Mouse (Mus musculus): ENCODE data around the gene Mrpl24. TPM values are rescaled to one million over a fixed set of nuclear protein-coding genes. Genes with fewer than 3 reads are reported as not detected.
"Not testable (repeated sequence)": the region's sequence is repeated elsewhere in the genome, so short reads cannot be mapped to it uniquely, and the experiment has no call there.

Gene Mrpl24
- 10 to 100 TPM; 73.5 to 80.6 (median 77.1) TPM for total RNA-seq (2022)

DNA sequence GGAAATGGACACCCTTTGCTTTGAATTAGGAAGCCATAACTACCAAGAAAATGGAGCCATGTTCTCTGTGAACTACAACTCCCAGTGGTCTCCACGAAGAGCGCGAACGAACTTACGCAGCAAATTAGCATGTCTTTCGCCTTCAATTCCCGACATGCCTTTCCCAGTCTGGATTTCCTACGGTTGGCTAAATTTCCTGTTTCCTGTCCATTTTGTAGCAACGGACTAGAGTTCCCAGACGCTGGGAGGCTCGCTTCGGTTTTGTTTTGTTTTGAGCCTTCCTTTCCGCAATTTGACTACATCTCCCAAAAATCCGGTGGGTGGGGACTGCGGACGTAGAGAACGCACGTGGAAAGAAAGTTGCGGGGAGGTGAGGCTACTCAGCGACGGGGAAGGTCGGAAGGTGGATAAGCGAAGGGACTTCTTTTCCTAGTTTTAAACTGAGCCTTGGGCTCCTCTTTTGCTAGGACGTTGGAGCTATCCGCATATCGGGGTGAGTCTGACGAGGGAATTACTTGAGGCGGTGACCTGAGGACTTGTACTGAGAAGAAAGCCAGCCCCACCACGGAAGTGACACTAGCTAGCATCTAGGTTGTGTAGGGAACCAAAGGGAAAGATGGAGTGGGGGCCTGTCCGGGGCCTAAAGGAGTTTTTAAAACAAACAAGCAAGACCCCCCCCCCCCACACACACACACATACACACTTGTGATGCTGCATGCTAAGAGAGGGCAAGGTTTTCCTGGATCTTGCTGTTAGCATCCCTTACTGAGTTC lies at the start of gene Mrpl24:
TSS of gene Mrpl24 (plus strand) at position 171 of the 773 bp plus-strand sequence.
- DNase-seq (ENCODE audit: low spot score): peak; percentile 94

DNA sequence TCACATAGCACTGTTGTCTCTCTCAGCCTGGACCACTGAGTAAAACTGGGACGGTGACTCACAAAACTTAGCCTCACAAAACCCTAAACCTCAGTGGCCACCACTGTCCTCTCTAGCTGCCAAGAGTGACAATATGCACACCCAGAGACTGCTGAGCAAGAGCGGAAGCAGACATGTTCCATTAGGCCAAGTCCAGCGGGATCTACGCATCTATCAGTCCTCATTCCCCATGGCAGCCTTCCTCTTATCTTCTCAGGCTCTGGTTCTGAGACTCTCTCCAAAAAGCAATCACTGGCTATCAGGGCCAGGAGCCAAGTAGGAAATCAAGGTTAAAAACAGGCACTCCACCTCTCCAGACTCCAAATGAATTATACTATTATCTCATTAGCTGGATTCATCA lies 41.6 kb upstream of the Mrpl24 start:
- no peak for DNase-seq (ENCODE audit: low spot score)

DNA sequence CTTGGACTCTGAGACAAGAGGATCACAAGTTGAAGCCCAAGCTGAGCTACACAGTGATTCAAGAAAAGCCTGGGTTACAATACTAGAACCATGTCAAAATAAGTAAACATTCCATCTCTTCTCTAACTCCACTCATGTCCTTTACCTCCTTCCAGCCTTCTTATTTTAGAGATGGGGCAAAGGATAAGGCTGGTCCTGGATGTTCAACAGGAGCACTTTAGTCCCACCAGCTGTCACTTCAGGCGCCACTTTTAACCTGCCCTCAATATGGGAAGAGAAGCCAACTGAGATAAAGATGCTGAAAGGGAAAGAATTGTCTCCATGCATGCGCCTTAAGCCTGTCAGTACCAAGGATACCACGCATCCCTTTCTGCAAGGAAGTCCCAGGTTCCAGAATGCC lies 35.0 kb upstream of the Mrpl24 start:
- DNase-seq (ENCODE audit: low spot score): no peak

DNA sequence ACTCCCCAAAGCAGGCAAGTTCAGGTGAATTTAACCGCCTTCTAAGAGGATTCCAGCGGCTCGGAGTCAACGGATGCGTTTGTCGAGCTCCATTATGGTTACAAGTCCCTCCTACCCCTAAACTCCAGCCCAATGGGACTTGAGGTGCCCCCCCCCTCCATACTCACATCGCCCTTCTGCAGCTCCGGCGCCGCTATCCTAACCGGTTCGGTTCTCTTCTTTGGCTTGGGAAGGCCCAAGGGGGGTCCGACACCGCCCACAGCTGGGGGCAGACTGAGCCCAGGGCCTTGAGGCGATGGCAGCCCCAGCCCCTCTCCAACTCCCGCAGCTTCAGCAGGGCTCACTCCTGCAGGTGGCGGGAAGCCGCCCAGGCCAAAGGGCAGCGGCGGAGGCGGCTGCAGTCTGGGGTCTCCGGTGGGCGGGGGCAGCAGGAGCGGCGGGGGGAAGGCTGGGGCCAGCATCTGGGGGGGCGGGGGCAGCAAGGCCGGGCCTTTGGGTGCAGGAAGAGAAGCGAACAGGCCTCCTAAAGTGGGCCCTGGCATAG lies 34.5 kb upstream of the Mrpl24 start:
- DNase-seq (ENCODE audit: low spot score): no peak

DNA sequence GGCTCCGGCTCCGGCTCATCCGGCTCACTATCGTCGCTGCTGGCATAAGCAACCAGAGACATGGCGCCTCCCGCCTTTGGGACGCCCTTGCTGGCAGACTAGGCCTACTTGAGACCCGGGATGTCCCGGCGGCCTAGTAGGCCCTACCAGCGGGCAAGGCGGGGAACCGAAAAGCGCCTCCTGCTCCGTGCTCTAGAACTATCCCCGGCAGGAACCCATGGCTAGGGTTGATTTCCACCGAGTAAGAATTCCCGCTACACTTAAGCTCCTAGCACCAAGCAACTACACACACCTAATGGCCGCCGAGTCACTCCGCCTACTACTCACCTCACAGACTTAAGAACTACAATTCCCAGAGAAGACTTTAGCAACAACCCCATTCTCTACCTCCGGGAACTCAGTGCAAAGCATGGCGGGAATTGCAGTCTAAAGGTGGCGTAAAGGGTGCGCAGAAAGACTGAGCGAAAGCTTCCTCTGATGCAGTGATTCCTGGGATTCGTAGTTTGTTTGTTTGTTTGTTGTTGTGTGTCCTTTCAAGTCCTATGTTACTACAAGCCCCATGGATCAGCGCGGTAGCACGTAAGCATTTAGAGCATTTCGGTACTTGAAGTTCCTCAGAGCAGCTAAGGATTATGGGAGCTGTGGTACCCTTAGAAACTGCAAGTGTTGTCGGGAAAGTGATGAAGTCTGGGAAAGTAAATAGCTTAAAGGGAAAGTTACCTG lies 33.9 kb upstream of the Mrpl24 start, which contains the start of gene Prcc:
TSS of gene Prcc (minus strand) at position 328 of the 723 bp plus-strand sequence.
- peak; percentile 99 for DNase-seq (ENCODE audit: low spot score)

DNA sequence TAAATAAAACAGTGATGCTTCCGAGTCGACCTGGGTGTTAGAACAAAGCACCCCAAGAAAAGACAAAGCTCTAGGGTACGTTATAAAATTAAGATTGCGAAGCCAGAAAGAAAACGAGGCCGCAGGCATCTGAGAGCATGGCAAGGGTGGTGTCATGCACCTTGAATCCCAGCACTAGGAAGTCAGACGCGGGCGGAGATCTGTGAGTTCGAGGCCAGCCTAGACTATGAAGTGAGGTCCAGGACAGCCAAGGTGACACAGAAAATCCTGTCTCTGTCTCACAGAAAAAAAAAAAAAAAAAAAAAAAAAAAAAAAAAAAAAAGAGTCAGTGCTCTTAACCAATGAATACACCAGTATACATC lies 33.3 kb upstream of the Mrpl24 start:
- DNase-seq (ENCODE audit: low spot score): no peak

DNA sequence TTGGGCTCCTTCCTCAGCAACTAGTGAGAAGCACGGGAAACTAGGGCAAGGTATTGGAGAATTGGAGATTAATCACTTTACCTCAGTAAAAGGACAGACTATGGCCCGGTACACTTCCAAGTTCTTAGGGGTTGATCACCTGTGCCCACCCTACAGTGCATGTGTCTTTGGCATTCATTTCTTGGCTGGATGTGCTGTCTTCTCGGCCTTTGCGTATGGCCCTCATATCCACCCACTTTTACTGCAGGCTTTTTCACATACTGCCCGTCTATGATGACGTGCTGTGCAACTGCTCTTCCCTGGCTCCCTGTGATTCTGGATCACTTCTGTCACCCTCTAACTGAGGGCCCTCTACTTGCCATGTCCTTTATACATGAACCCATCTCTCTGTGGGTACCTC lies 32.9 kb upstream of the Mrpl24 start:
- DNase-seq (ENCODE audit: low spot score): no peak

DNA sequence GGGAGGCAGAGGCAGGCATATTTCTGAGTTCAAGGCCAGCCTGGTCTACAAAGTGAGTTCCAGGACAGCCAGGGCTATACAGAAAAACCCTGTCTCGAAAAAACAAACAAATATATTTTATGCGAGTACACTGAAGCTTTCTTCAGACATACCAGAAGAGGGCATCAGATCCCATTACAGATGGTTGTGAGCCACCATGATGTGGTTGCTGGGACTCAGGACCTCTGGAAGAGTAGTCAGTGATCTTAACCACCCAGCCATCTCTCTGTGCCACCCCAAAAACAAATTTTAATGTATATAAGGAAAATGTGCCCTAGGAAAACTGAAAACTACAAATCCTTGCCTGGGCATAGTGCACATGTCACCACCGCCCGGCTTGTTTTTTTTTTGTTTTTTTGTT lies 31.9 kb upstream of the Mrpl24 start:
- not testable (repeated sequence) for DNase-seq (ENCODE audit: low spot score)

DNA sequence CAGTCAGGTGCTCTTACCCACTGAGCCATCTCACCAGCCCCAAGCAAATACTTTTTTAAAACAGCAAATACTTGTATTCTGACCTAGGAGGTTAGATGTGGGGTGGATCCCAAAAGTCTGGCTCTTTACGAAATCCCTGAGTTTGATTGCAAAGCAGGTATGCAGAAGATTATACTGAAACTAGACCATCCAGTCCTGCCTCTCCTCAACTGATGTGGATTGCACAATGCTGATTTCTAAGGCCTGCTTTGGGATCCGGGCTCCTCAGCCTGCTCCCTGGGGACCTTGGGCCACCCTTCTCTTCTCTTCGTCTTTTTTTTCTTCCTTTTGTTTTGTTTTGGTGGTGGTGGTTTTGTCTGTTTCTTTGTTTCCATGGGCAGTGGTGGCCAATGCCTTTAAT lies 27.8 kb upstream of the Mrpl24 start:
- no peak for DNase-seq (ENCODE audit: low spot score)

DNA sequence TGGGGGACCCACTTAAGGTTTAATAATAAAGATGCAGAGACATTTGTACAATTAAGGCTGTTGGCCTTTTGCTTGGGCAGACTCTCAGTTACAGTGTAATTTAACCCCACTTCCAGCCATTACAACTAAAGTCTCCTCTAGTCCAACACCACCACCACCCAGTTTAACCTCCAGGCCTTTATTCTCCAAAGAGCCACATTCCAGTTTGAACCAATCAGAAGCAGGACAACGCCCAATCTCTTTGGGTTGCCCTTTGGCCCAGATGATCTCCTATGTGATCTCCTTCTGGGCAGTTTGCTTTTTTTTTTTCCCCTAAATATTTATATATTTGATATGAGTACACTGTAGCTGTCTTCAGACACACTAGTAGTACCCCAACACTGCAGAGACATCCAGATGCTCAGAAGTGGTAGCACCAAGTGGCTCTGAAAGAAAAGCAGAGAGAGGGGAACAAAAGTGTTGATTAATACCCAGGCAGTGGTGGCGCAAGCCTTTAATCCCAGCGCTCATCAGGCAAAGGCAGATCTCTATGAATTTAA lies 25.9 kb upstream of the Mrpl24 start:
- no peak for DNase-seq (ENCODE audit: low spot score)

DNA sequence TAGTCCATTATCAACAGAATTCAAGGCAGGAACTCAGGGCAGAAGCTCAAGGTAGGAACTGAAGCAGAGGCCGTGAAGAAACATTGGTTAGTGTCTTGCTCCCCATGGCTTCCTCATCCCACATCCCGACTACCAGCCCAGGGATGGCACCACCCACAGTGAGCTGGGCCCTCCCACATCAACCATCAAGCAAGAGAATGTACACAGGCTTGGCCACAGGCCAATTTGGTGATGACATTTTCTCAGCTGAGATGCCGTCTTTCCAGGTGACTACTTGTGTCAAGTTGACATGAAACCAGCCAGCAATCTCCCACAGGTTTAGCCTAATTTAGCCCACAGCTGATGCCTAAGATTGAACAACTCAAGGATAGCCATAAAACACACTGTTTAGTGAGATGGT lies 20.0 kb upstream of the Mrpl24 start:
- DNase-seq (ENCODE audit: low spot score): no peak

DNA sequence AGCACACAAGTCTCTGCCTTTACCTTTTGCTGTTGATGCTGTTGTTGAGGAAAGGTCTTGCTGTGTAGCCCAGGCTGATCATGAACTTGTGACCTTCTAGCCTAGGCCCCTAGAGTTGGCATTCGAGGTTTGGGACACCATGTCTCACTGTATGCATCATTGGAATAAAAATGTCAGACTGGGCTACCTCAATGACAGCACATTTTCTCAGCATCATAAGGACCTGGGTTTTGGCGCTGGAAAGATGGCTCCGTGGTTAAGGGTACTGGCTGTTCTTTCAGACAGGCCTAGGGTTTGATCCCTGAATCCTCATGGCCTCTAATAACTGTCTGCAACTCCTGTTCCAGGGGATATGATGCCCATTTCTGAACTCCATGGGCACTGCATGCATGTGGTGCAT lies 19.5 kb upstream of the Mrpl24 start:
- no peak for DNase-seq (ENCODE audit: low spot score)

DNA sequence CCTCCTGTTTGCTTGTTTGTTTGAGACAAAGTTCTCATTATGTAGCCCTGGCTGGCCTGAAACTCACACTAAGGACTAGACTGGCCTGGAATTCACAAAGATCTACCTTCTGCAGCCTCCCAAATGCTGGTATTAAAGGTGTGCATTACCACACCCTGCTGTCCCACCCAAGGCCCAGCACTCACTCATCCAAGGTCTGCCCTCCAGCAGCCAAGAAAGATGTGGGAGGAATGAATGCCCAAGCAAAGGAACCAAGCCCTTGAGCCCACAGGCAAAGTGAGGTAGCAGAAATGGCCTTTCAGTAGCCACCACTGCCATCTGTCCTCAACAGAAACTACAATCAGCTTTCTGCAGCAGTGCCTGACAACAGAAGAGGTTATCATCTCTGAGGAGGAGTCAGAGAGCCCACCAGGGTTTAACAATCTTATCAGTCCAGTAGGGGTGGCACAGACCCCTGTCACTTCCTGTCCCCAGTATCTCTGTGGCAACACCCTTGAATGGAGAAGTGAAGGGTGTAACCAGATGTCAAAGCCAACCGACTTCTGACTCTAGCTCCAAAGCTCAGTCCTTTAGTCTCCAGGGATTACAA lies 18.2 kb upstream of the Mrpl24 start:
- no peak for DNase-seq (ENCODE audit: low spot score)

DNA sequence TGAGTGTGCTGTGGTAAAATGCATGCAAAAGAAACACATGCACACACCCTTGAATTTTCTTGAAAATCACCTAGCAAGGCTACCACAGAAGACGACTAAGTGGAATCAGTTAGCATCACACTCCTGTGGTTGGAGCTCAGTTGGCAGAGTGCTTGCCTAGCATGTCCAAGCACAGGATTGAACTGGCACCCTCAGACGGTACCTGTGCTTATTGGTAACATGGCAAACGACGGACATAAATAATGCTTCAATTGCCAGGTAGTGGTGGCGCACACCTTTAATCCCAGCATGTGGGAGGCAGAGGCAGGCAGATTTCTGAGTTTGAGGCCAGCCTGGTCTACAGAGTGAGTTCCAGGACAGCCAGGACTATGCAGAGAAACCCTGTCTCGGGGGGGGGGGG lies 17.3 kb upstream of the Mrpl24 start:
- DNase-seq (ENCODE audit: low spot score): not testable (repeated sequence)

DNA sequence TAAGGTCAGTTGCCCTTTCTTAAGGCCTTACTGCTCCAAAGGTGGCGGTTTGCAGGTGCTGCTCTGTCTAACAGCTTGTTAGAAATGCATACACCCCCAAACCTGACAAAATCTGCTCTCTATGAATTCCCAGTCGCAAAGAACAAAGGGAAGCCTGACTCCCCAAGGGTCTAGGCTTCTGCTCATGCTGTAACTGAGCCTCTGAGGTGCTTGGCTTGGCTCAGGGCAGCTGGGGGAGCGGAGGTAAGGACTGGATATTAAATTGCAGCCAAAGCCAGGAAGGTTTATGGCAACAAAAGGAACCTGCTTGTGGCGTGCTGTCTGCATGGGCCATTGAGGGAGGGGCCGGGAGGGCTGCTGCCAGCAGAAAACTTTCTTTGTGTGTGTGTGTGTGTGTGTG lies 15.5 kb upstream of the Mrpl24 start:
- no peak for DNase-seq (ENCODE audit: low spot score)

DNA sequence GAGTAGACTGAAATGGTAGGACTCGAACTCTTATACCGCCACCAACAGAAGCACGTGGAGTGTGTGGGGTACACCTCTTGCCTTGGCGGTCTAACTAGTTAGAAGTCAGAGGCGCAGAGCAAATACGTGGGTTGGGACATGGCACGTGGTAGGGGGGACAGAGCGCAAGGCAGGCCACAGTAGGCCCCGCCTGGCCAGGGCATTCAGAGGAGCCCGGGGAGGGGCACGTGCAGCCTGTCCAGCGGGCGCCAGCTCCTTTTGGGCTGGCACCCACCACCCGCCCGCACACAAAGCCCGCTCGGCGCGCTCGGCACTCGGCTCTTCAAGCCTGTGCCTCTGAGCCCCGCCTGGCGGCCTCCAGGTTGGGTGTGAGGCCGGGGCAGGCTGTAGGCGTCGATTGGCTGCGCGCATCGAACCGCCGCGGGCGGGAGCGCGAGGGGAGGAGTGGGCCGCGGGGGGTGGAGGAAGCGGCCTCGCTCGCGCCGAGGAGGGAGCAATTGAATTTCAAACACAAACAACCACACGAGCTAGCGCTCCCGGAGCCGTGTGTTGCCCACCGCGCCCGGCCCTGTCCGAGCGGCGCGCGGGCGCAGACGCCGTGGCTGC lies 13.3 kb upstream of the Mrpl24 start, which contains the start of gene Hdgf:
TSS of gene Hdgf (plus strand) at position 442 of the 606 bp plus-strand sequence.
- peak; percentile 92 for DNase-seq (ENCODE audit: low spot score)

DNA sequence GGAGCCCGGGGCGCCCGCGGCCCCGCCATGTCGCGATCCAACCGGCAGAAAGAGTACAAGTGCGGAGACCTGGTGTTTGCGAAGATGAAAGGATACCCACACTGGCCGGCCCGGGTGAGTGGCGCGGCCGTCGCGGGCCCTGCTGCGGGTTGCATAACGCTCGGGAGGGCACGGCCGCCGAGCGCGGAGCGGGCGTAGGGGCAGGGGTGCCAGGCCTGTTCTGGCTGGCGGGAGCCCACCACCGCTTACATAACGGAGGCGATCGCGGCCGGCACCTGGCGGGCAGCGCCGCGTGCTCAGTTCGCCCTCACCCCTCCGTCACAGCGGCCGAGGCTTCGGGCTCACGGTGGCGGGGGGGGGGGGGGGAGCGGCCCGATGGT lies 12.7 kb upstream of the Mrpl24 start:
- DNase-seq (ENCODE audit: low spot score): peak; percentile 50

DNA sequence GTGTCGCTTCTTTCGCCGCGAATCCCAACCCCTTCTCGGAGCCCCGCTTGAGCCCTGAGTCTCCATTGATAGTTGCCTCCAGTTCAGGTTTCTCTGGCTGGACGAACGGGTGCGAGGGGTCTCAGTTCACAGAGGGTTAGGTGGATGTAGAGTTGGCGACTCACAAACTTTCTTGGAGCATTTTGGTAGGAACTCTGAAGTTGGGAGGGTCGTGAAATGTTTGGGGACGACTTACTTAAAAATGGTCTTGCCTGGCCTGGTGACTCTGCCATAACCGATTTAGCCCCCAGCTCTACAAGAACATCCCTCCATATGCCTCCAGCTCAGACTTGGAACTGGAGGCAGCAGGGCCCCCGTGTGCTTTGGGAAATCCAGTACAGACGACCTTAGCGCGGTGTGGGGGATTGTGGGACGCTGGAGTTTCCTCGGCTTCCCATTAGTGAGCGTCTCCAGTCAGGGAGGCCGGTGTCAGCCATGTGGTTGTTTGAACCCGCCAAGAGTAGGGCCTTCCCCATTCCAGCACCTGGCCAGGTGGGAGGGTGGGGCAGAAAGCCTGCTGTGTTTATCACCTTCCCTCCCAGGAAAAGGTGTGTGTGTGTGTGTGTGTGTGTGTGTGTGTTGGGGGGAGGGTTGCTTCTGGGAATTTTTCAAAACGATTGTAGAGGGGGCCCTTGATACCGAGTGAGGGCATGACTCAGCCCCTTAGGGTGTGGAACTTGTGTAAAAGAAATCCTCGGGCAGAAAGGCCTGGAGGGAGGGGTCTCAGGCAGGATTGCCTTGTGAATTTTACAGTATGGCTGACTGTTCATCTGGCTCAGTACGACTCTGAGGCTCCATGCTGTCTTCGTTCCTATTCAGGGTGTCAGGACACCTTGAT lies 12.1 kb upstream of the Mrpl24 start:
- DNase-seq (ENCODE audit: low spot score): no peak

DNA sequence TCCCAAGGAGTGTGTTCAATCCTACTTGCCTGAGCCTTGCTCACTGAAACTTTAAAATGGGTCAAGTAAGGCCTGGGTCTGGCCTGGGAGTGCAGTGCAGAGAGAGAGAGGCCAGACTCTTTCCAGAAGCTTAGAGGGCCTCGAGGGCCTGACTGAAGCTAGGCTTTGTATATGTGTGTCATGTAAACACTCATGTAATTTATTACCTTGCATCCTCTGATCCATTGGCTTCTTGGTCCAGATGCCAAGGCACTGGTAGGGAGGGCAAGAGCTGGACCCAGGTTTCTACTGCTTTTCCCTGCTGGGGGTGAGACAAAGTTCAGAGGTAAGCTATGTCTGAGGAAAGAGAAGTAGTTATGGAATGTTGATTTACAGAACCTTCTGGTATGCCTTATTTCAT lies 11.4 kb upstream of the Mrpl24 start:
- no peak for DNase-seq (ENCODE audit: low spot score)

DNA sequence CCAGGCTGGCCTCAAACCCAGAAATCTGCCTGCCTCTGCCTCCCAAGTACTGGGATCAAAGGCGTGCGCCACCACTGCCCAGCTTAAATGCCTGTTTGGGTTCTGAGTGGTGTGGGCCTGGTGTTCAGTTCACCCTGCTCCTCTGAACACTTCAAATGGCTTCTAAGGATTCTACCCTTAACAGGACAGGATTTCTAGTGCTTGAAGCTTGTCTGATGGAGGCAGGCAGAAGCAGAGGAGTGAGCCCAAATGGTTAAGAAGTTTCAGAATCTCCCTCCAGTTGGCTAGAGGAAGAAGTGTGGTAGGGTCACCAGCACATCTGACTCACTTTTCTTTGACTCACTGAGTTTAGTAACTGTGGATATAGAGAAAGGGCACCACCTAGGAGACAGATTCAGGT lies 9.9 kb upstream of the Mrpl24 start:
- DNase-seq (ENCODE audit: low spot score): no peak

DNA sequence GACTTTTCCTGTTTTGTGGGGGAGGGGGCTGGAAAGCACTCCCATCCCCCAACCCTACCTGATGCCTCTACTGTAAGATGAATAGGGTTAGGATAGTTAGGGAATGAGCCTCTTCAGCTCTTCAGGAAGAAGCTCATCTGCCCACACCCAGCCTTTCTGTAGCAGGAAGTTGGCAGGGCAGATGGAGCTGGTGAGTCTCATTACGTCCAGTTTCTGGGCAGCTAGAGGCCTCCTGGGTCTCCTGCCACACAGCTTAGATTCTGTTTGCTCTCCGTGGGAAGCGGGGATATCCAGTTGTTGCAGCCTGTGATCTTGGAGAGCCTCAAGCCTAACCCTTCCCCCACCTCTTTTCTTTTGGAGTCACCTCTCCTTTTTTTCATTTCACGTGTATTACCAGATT lies 9.4 kb upstream of the Mrpl24 start:
- no peak for DNase-seq (ENCODE audit: low spot score)

Data from heart, adult 8-10 months (tissue).